ENCODE assay signal across 15 mouse cellular contexts in the genomic region with DNA sequence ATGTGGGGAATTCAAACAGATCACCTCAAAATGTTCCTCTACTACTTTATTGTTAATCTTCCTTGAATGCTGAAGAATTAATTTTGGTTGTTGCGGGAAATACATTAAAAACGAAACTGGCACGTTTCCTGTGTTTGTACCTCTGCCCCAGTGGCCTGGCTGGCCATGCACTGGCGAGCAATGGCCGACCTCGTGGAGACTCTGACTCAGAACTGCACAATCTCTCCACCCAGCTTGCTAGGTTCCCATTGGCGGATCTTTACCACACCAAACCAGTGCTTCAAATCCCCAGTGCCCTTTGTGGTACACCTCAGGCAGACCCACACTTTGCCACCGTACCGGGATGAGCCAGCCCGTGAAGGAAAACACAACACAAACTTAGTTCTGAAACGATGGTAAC.
"Had no signal": no experiment of that assay in that cellular context is flagged by ENCODE, and none has a peak within 500 bp of the region (broad histone marks: within the 10 kb centered on the region; RNA-seq: fewer than 3 reads in every experiment).

No protein-coding gene starts in this region.

- H3K4me3 ChIP-seq: lung, embryonic 15.5 days; megakaryocyte, embryonic 14.5 days; midbrain, embryonic 13.5 days; midbrain, embryonic 15.5 days; neural tube, embryonic 13.5 days; neural tube, embryonic 15.5 days; stomach, embryonic 15.5 days had no signal

- DNase-seq: lung, adult 2 months; lung, postnatal 14 days; lung, postnatal 36 days; right cerebral cortex, adult 18-20 months; thymus, adult 2 months; thymus, postnatal 25 days; thymus, postnatal 4 days had no signal

- H3K27me3 ChIP-seq: lung, embryonic 15.5 days; megakaryocyte, embryonic 14.5 days; midbrain, embryonic 13.5 days; midbrain, embryonic 15.5 days; neural tube, embryonic 13.5 days; neural tube, embryonic 15.5 days; stomach, embryonic 15.5 days had no signal

- H3K4me2 ChIP-seq: lung, embryonic 15.5 days; midbrain, embryonic 11.5 days; midbrain, embryonic 13.5 days; midbrain, embryonic 15.5 days; neural tube, embryonic 13.5 days; neural tube, embryonic 15.5 days; stomach, embryonic 15.5 days had no signal

- H3K36me3 ChIP-seq: lung, embryonic 15.5 days; midbrain, embryonic 13.5 days; midbrain, embryonic 15.5 days; neural tube, embryonic 13.5 days; stomach, embryonic 15.5 days had no signal
